In genomic region chr2:102146386-102146785, GRCm38 (mm10) we compare ENCODE assay signal across 22 mouse cellular contexts. TPM values are rescaled to one million over a fixed set of nuclear protein-coding genes. Genes with fewer than 3 reads are reported as not detected.
DNase-seq lines count a peak whose midpoint lies in the region; ATAC-seq and TF ChIP-seq lines count a peak whose summit lies in the region.
"Had no signal": no experiment of that assay in that cellular context is flagged by ENCODE, and none has a peak within 500 bp of the region (broad histone marks: within the 10 kb centered on the region; RNA-seq: fewer than 3 reads in every experiment).

No protein-coding gene starts in this region.

- peak overlapping the region; percentile 30; the same call in 1 of the 2 replicates for H3K4me2 ChIP-seq in liver, postnatal 0 days (ENCODE audit: low read depth, low read length)
- no peak overlapping the region for H3K4me2 ChIP-seq in liver, embryonic 11.5 days
- H3K4me2 ChIP-seq: forebrain, embryonic 13.5 days; hindbrain, embryonic 12.5 days; lung, embryonic 15.5 days; midbrain, embryonic 12.5 days had no signal

- H3K27me3 ChIP-seq in liver, postnatal 0 days (ENCODE audit: insufficient read depth, low read length) = no peaks in the 10 kb centered on the region
- no peaks in the 10 kb centered on the region for H3K27me3 ChIP-seq in liver, embryonic 11.5 days (replicated peaks; ENCODE audit: control insufficient read depth, insufficient read depth, low read length)
- H3K27me3 ChIP-seq: forebrain, embryonic 13.5 days; hindbrain, embryonic 12.5 days; lung, embryonic 15.5 days; midbrain, embryonic 12.5 days had no signal

- no peak for ATAC-seq in CD4-positive, CD25-positive, alpha-beta regulatory T cell, adult 4 months
- no peak for ATAC-seq in liver, postnatal 0 days
- ATAC-seq in liver, embryonic 11.5 days (replicated peaks; ENCODE audit: low FRiP score) = no peak
- ATAC-seq in granulocyte monocyte progenitor cell, adult 5-6 weeks (replicated peaks; ENCODE audit: poor library complexity, severe bottlenecking) = peak; percentile 72
- ATAC-seq: forebrain, embryonic 13.5 days had no signal

- H3K4me1 ChIP-seq in liver, postnatal 0 days (ENCODE audit: insufficient read depth) = peaks cover 24% of the 10 kb centered on the region
- H3K4me1 ChIP-seq in liver, embryonic 11.5 days (replicated peaks; ENCODE audit: control insufficient read depth, insufficient read depth, low read length) = no peaks in the 10 kb centered on the region; the same call in 1 of the 2 replicates

- H3K9ac ChIP-seq in liver, postnatal 0 days (replicated peaks) = no peak overlapping the region
- H3K9ac ChIP-seq in liver, embryonic 11.5 days (ENCODE audit: low read depth, low read length) = no peak overlapping the region
- H3K9ac ChIP-seq: forebrain, embryonic 13.5 days; hindbrain, embryonic 12.5 days; lung, embryonic 15.5 days; midbrain, embryonic 12.5 days had no signal

- TF ChIP-seq EP300 in liver, postnatal 0 days (IDR thresholded peaks at IDR 0.05; ENCODE audit: low read depth) = no peak

- no peaks in the 10 kb centered on the region for H3K36me3 ChIP-seq in liver, postnatal 0 days (replicated peaks; ENCODE audit: insufficient read depth, low read length)
- no peaks in the 10 kb centered on the region for H3K36me3 ChIP-seq in liver, embryonic 11.5 days (ENCODE audit: control insufficient read depth, insufficient read depth, low read length)
- H3K36me3 ChIP-seq: hindbrain, embryonic 12.5 days; lung, embryonic 15.5 days; midbrain, embryonic 12.5 days had no signal

- peak overlapping the region; percentile 0; the same call in 1 of the 2 replicates for H3K4me3 ChIP-seq in liver, postnatal 0 days (ENCODE audit: low read depth, low read length)
- no peak overlapping the region for H3K4me3 ChIP-seq in liver, embryonic 11.5 days (ENCODE audit: low read depth, low read length)
- H3K4me3 ChIP-seq: embryonic facial prominence, embryonic 10.5 days; forebrain, embryonic 13.5 days; hindbrain, embryonic 12.5 days; lung, embryonic 15.5 days; midbrain, embryonic 12.5 days had no signal

- no peak for TF ChIP-seq CTCF in liver, postnatal 0 days (IDR thresholded peaks at IDR 0.05; ENCODE audit: low read depth)

- WGBS in liver, postnatal 0 days (ENCODE audit: insufficient replicate concordance) = 54% methylated on average over 8 of the region's 8 CpGs
- WGBS in liver, embryonic 11.5 days = 71% methylated on average over 8 of the region's 8 CpGs

- DNase-seq in CD4-positive, CD25-positive, alpha-beta regulatory T cell, adult 2 months (ENCODE audit: low read depth, low spot score) = peak; percentile 11
- DNase-seq in liver, postnatal 0 days = no peak
- no peak for DNase-seq in liver, embryonic 11.5 days (ENCODE audit: low spot score)
- peak; percentile 8 for DNase-seq in naive thymus-derived CD4-positive, alpha-beta T cell, adult 2 months (ENCODE audit: low read depth)
- DNase-seq in urinary bladder, postnatal 4 days (ENCODE audit: low spot score in 2 of 2) = no peak
- DNase-seq in cerebellum, adult 9-10 months = no peak
- DNase-seq: adrenal gland, adult 8-10 months; cerebellum, adult 11-12 months; cerebellum, postnatal 36 days; gastrocnemius, postnatal 14 days; kidney, adult 18-20 months; kidney, postnatal 36 days; retina, postnatal 1 day; right cerebral cortex, postnatal 4 days; thymus, adult 2 months had no signal

- no peak overlapping the region for H3K27ac ChIP-seq in liver, postnatal 0 days (ENCODE audit: low read depth)
- H3K27ac ChIP-seq in liver, embryonic 11.5 days (ENCODE audit: low read depth, low read length) = no peak overlapping the region
- H3K27ac ChIP-seq: embryonic facial prominence, embryonic 10.5 days; forebrain, embryonic 13.5 days; lung, embryonic 15.5 days; midbrain, embryonic 12.5 days had no signal

- no peaks in the 10 kb centered on the region for H3K9me3 ChIP-seq in liver, postnatal 0 days (ENCODE audit: low read length)
- no peaks in the 10 kb centered on the region for H3K9me3 ChIP-seq in liver, embryonic 11.5 days (ENCODE audit: control insufficient read depth, low read length)
- H3K9me3 ChIP-seq: embryonic facial prominence, embryonic 10.5 days; forebrain, embryonic 13.5 days; hindbrain, embryonic 12.5 days; lung, embryonic 15.5 days; midbrain, embryonic 12.5 days had no signal

RNA-seq across cellular contexts. Expression of gene Ldlrad3, which starts 39.8 kb away (rescaled TPM):
- under 1 TPM; 0.29 to 0.31 TPM for polyA plus RNA-seq in CD4-positive, CD25-positive, alpha-beta regulatory T cell, adult 4 months (2017; shearing (Covaris generic))
- 3.8 and 4.6 TPM in 2 replicates for polyA plus RNA-seq in liver, postnatal 0 days (2015; fragmentation: Nextera tagmentation; extraction: Ambion mirVana)
- 17.9 TPM in 2 replicates for polyA plus RNA-seq in liver, embryonic 11.5 days (2014; fragmentation: Nextera tagmentation; extraction: Ambion mirVana)
- total RNA-seq in granulocyte monocyte progenitor cell, adult 5-6 weeks (2014; fragmentation: Nextera tagmentation) = 21.6 and 25.7 TPM in 2 replicates
- 30.3 and 30.6 TPM in 2 replicates for total RNA-seq in granulocyte monocyte progenitor cell, adult 5-6 weeks (2017)

Comparison
In these comparisons a context has a peak if more than half of its experiments do, and no peak if none do; other contexts are left out.
1. DNase-seq: peak in CD4-positive, CD25-positive, alpha-beta regulatory T cell, adult 2 months (single experiment) and naive thymus-derived CD4-positive, alpha-beta T cell, adult 2 months (single experiment); none in liver, postnatal 0 days (single experiment), liver, embryonic 11.5 days (single experiment), urinary bladder, postnatal 4 days (0 of 2) and cerebellum, adult 9-10 months (single experiment).